Mouse (Mus musculus) spleen, adult 2 months (tissue): Measurements from ENCODE around the gene Olfr71.

Source experiments
- CTCF ChIP-seq: fragments of 200-500 bp; IDR thresholded peaks from 2 replicates; pipeline ENCODE4 v1.5.1; 2011; ENCODE audit warnings: mild to moderate bottlenecking, inconsistent platforms; ENCODE audit not compliant: insufficient read depth, insufficient read length, insufficient replicate concordance; ENCODE audit errors: extremely low read depth
- POLR2A ChIP-seq: fragments of 200-500 bp; IDR thresholded peaks from 2 replicates; pipeline ENCODE4 v1.6.1; 2011; ENCODE audit warnings: low read depth, low read length, inconsistent platforms

DNA sequence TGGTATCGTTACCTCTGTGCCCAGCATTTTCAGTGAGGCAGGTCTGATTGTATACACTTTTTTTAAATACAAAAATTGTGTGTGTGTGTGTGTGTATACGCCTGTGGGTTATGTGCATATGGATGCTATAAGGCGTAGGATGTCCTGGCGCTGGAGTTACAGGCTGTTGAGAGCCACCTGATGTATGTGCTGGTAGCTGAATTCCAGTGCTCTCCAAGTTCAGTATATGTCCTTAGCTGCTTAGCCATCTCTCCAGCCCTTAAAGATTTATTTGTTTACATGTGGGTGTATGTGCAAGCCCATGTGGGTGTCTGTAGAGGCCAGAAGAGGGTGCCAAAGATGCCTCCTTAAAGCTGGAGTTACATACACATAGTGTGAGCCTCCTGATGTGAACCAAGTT lies 52.9 kb downstream of the Olfr71 start:
- TF ChIP-seq CTCF (no peak), POLR2A (no peak)
